Mouse (Mus musculus): ENCODE measurements around the gene Fam221a. TPM values are rescaled to one million over a fixed set of nuclear protein-coding genes. Genes with fewer than 3 reads are reported as not detected.

Fam221a gene
- total and polyA plus RNA-seq, 3 experiments = 0.08 TPM; not detected in 2

- Histone ChIP-seq H3K9me3 (replicated peaks; ENCODE audit: insufficient read depth, low read length) (no peaks in the 10 kb centered on the region), H3K4me1 (ENCODE audit: control insufficient read depth in 1 of 2, insufficient read depth in 2 of 2, low read length in 2 of 2) (no peaks in the 10 kb centered on the region), H3K79me2 (ENCODE audit: control insufficient read depth, insufficient read depth, low read length, poor library complexity) (no peaks in the 10 kb centered on the region), H3K27ac (ENCODE audit: control insufficient read depth, low read depth, low read length) (no peak overlapping the region), H3K4me3 (ENCODE audit: control insufficient read depth in 1 of 2, insufficient read depth in 1 of 2, low read depth in 2 of 2, low read length in 2 of 2) (no peak overlapping the region), H3K27me3 (ENCODE audit: control insufficient read depth in 1 of 2, insufficient read depth in 2 of 2, low read length in 2 of 2) (no peaks in the 10 kb centered on the region), H3K9ac (ENCODE audit: control insufficient read depth, low read depth, low read length, poor library complexity, severe bottlenecking) (no peak overlapping the region), H3K36me3 (ENCODE audit: control insufficient read depth in 1 of 2, insufficient read depth in 2 of 2, low read length in 2 of 2) (no peaks in the 10 kb centered on the region)
- TF ChIP-seq TBP (IDR thresholded peaks at IDR 0.05; ENCODE audit: low read depth, low read length) (no peak), MXI1 (IDR thresholded peaks at IDR 0.05; ENCODE audit: low read depth, low read length) (no peak), CTCF (IDR thresholded peaks at IDR 0.05 in 2 of 3, conservative IDR thresholded peaks at IDR 0.05 in 1 of 3; ENCODE audit: control insufficient read depth in 1 of 3, insufficient read depth in 1 of 3, low read depth in 2 of 3, low read length in 3 of 3, poor library complexity in 1 of 3, severe bottlenecking in 1 of 3) (no peak), CHD2 (IDR thresholded peaks at IDR 0.05; ENCODE audit: low read length) (no peak), SIN3A (IDR thresholded peaks at IDR 0.05; ENCODE audit: low read length) (no peak), POLR2AphosphoS5 (IDR thresholded peaks at IDR 0.05; ENCODE audit: borderline replicate concordance, low read depth, low read length) (no peak), MAZ (IDR thresholded peaks at IDR 0.05; ENCODE audit: low read depth, low read length) (no peak), MAFK (IDR thresholded peaks at IDR 0.05; ENCODE audit: borderline replicate concordance, low read depth, low read length) (no peak), MYC (IDR thresholded peaks at IDR 0.05; ENCODE audit: low read depth, low read length) (no peak), MAX (IDR thresholded peaks at IDR 0.05; ENCODE audit: low read length) (no peak), TCF12 (IDR thresholded peaks at IDR 0.05; ENCODE audit: low read depth, low read length) (no peak), MYB (IDR thresholded peaks at IDR 0.05; ENCODE audit: low read depth, low read length) (no peak), RCOR1 (IDR thresholded peaks at IDR 0.05; ENCODE audit: low read depth, low read length) (no peak), GABPA (IDR thresholded peaks at IDR 0.05; ENCODE audit: low read depth, low read length) (no peak), POLR2AphosphoS2 (IDR thresholded peaks at IDR 0.05; ENCODE audit: low read length) (no peak), POLR2A (IDR thresholded peaks at IDR 0.05; ENCODE audit: control insufficient read depth in 1 of 2, insufficient read depth in 1 of 2, low read depth in 1 of 2, low read length in 2 of 2, poor library complexity in 1 of 2) (no peak), GATA1 (IDR thresholded peaks at IDR 0.05; ENCODE audit: low read depth, low read length) (no peak), ZMIZ1 (IDR thresholded peaks at IDR 0.05; ENCODE audit: low read depth, low read length) (no peak)
- DNase-seq (ENCODE audit: low read depth, low spot score) = no peak
Observed at GRCm38 (mm10) chr6:49338566-49338965, 29.0 kb upstream of the Fam221a start.

- no peaks in the 10 kb centered on the region for H3K4me1 ChIP-seq (ENCODE audit: control insufficient read depth in 1 of 2, insufficient read depth in 2 of 2, low read length in 2 of 2)
- no peaks in the 10 kb centered on the region for H3K27me3 ChIP-seq (ENCODE audit: control insufficient read depth in 1 of 2, insufficient read depth in 2 of 2, low read length in 2 of 2)
- no peak overlapping the region for H3K27ac ChIP-seq (ENCODE audit: control insufficient read depth, low read depth, low read length)
- DNase-seq (ENCODE audit: low read depth, low spot score) = no peak
- no peaks in the 10 kb centered on the region for H3K9me3 ChIP-seq (replicated peaks; ENCODE audit: insufficient read depth, low read length)
- H3K79me2 ChIP-seq (ENCODE audit: control insufficient read depth, insufficient read depth, low read length, poor library complexity) = no peaks in the 10 kb centered on the region
- no peak overlapping the region for H3K9ac ChIP-seq (ENCODE audit: control insufficient read depth, low read depth, low read length, poor library complexity, severe bottlenecking)
- no peak for TF ChIP-seq MAZ (IDR thresholded peaks at IDR 0.05; ENCODE audit: low read depth, low read length)
- TF ChIP-seq ZC3H11A (IDR thresholded peaks at IDR 0.05; ENCODE audit: low read depth, low read length) = no peak
- TF ChIP-seq CHD1 (IDR thresholded peaks at IDR 0.05; ENCODE audit: low read depth, low read length) = no peak
- no peak for TF ChIP-seq TAL1 (IDR thresholded peaks at IDR 0.05; ENCODE audit: low read length)
- TF ChIP-seq ELF1 (IDR thresholded peaks at IDR 0.05; ENCODE audit: low read depth, low read length) = no peak
- TF ChIP-seq ZKSCAN1 (IDR thresholded peaks at IDR 0.05; ENCODE audit: low read depth, low read length) = no peak
- TF ChIP-seq POLR2A (IDR thresholded peaks at IDR 0.05; ENCODE audit: control insufficient read depth in 1 of 2, insufficient read depth in 1 of 2, low read depth in 1 of 2, low read length in 2 of 2, poor library complexity in 1 of 2) = no peak
- TF ChIP-seq RCOR1 (IDR thresholded peaks at IDR 0.05; ENCODE audit: low read depth, low read length) = no peak
- TF ChIP-seq NRF1 (IDR thresholded peaks at IDR 0.05; ENCODE audit: insufficient read depth, low read depth, low read length, poor library complexity, severe bottlenecking) = no peak
- no peak for TF ChIP-seq GATA1 (IDR thresholded peaks at IDR 0.05; ENCODE audit: low read depth, low read length)
- TF ChIP-seq SMC3 (IDR thresholded peaks at IDR 0.05; ENCODE audit: low read depth, low read length) = no peak
- no peak for TF ChIP-seq POLR2AphosphoS5 (IDR thresholded peaks at IDR 0.05; ENCODE audit: borderline replicate concordance, low read depth, low read length)
- TF ChIP-seq CTCF (IDR thresholded peaks at IDR 0.05 in 2 of 3, conservative IDR thresholded peaks at IDR 0.05 in 1 of 3; ENCODE audit: control insufficient read depth in 1 of 3, insufficient read depth in 1 of 3, low read depth in 2 of 3, low read length in 3 of 3, poor library complexity in 1 of 3, severe bottlenecking in 1 of 3) = no peak
- no peak for TF ChIP-seq NELFE (IDR thresholded peaks at IDR 0.05; ENCODE audit: low read depth, low read length)
- TF ChIP-seq RAD21 (IDR thresholded peaks at IDR 0.05; ENCODE audit: low read depth, low read length) = no peak
- TF ChIP-seq GABPA (IDR thresholded peaks at IDR 0.05; ENCODE audit: low read depth, low read length) = no peak
- no peak overlapping the region for H3K4me3 ChIP-seq (ENCODE audit: control insufficient read depth in 1 of 2, insufficient read depth in 1 of 2, low read depth in 2 of 2, low read length in 2 of 2)
- no peaks in the 10 kb centered on the region for H3K36me3 ChIP-seq (ENCODE audit: control insufficient read depth in 1 of 2, insufficient read depth in 2 of 2, low read length in 2 of 2)
Observed at GRCm38 (mm10) chr6:49339145-49339544, 28.4 kb upstream of the Fam221a start.
